Mouse (Mus musculus) liver, embryonic 14.5 days (tissue): ENCODE results near the gene Vegfa.

Experiments
- CTCF ChIP-seq: IDR thresholded peaks from 2 replicates; pipeline ENCODE4 v1.5.1; 2016; ENCODE audit warnings: antibody characterized with exemption, low read depth, control low read depth
- EP300 ChIP-seq: IDR thresholded peaks from 2 replicates; pipeline ENCODE4 v1.6.1; 2016; ENCODE audit warnings: antibody characterized with exemption, low read depth

GRCm38 (mm10) chr17:46031621-46032211 lies 453 bp downstream of the Vegfa start:
- TF ChIP-seq CTCF (no peak), EP300 (no peak)
